Mouse (Mus musculus) liver (tissue): ENCODE data around the gene Adh6b.

Experiments
- DNase-seq: peaks from one replicate; pipeline ENCODE4 v3.0.0-alpha.2; 2020; ENCODE audit warnings: mixed read lengths

The Adh6b gene

DNA sequence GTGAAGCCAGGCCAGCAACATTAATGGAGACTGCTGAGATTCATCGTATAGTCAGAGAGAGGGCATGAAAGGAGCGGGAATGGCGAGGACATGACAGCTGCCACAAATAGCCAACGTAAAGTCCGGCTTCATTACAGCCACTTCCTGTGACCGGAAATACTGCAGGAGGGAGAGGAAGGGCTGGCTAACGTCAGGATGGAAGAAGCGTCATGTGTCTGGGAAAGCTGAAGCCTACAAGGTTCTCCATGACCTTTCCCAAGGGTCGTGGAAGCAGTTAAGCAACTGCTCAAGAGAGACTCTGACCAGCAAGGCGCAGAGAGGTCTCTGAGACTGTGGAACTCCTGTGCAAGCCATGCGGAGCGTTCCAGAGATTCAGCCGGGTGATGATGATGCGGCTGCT is at the start of gene Adh6b:
Gene Adh6b, plus strand, starts transcription at position 305 of the 400 bp plus-strand sequence.
- no peak for DNase-seq

GRCm38 (mm10) chr3:138293298-138293895 is 48.2 kb upstream of the Adh6b start:
- DNase-seq = no peak

- no peak for DNase-seq
Observed at GRCm38 (mm10) chr3:138300130-138300529, 41.4 kb upstream of the Adh6b start.

- DNase-seq = no peak
Observed at GRCm38 (mm10) chr3:138302676-138303075, 38.9 kb upstream of the Adh6b start.

DNA sequence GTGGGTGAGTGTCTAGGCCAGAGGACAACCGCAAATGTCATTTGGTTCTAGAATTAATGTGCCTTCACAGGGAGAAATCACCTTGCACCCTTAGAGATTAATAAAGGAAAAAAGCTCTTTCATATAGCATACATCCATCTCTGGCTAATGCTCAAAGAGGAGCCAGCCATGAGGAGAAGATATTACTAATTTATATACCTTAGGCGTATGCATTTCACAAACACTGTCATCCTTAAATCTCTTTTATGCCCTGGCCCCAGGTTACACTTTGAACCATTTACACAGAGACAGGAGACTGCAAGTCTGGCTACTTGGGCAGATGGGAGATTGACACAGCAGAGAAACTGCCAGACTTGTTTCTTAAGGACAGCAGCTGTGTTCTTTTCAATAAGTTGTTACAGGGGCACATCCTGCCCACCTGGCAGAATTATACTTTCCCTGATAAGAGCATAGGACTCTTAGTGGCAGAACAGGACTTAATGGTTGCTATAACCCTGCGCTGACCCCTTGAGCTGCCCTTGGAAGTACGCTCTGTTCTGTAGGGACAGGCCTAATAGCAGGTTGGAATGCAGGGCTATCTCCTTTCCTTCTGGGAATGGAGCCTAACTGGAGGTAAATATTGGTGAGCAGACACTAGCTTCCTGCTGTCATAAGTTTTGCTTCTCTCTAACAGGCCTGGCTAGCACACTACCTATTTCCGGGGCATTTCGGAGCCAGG is 37.6 kb upstream of the Adh6b start:
- no peak for DNase-seq

GRCm38 (mm10) chr3:138304489-138304871 is 37.1 kb upstream of the Adh6b start:
- DNase-seq = no peak

- no peak for DNase-seq
Observed at GRCm38 (mm10) chr3:138305486-138306289, 35.9 kb upstream of the Adh6b start.

DNA sequence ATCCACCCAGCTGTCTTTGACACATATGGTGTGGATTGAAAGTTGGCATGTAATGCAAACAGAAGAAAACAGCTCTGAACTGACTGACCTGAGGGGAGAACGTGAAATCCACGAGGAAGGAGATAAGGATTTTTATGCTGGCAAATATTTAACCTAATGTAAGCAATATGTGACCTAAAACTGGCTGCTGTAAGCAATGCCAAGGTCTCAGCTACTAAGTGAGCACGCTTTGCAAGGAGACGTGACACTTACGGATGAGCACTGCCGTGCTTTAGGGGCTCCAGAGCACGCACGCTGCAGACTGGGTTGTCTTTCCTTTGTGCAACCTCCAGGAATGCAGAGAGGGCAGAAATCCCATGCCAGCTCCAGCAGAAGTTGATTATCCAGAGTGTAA is 35.3 kb upstream of the Adh6b start:
- no peak for DNase-seq

GRCm38 (mm10) chr3:138309910-138310309 is 31.7 kb upstream of the Adh6b start:
- DNase-seq = no peak

- no peak for DNase-seq
Observed at GRCm38 (mm10) chr3:138311015-138311414, 30.6 kb upstream of the Adh6b start.

DNA sequence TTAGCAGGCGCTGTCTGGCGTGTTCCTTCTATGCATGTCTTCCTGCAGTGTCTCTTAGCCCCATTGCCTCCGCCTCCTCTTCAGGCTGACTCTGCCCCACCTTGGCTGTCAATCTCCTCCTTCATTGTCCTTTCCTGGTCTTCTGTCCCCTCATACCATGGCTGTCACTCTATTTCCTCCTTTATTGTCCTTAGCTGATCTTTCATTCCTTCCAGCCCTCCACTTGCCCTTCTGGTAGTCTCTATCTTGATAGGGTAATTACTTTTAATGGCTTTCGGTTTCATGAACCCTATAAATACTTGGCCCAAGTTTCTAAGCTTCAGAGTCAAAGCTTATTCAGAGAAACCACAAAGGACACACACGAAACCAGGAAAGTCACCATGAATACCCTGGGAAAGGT is 28.6 kb upstream of the Adh6b start, which contains the start of gene Adh6a:
Gene Adh6a, plus strand, starts transcription at position 322 of the 400 bp plus-strand sequence.
- DNase-seq = no peak

- no peak for DNase-seq
Observed at GRCm38 (mm10) chr3:138316908-138317472, 24.6 kb upstream of the Adh6b start.

DNA sequence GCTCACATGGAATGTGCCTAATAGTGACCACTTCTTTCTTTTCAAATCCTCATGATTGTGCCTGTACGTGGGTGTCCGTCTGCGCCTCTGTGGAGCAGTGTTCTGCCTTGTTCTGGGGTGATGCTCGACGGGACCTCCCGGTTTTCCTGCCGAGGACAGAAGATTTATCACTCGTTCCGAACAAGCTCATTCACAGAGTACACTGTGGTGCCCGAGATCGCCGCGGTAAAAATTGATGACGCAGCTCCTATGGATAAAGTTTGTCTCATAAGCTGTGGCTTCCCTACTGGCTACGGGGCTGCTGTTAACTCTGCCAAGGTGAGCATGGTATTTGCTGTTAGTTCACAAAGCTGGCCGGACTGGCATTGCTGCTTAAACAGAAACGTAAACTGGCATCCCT is 16.6 kb upstream of the Adh6b start:
- DNase-seq = no peak

DNA sequence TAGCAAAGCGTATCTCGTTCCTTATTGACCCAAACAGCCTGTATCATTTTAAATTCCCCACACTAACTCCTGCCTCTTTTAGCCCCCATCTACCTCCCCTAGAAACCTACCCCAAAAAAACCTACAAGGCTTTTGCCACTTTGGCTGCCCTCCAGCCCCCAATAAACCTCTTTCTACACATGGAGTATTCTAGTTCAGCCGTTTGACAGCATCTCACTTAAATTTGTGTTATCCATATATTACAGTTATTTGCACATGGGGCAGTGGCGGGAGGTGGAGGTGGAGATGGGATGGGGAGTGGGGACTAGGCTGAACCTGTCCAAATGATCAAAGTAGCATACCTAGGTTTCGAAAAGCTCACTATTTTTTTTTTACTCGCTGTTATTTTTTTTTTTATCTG is 16.1 kb upstream of the Adh6b start:
- DNase-seq = no peak

- DNase-seq = no peak
Observed at GRCm38 (mm10) chr3:138333910-138334309, 7.7 kb upstream of the Adh6b start.

DNA sequence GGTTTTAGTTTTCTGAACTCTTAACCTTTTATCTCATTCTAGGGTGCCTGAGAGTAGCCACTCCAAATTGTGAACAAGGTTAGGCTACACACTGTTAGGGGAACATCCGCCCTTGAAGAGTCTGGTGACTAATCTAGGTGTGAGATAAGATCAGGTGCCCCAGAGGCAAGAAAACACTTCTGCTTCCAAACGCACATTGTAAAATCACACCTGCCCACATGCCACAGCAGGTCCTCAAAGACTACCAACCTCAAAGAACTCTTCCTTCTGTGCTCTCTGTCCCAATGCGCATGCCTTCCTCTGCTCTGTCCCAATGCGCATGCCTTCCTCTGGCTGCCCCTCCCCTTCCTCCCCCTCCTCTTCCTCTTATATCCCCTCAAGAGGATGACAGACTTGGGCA is 7.3 kb upstream of the Adh6b start:
- DNase-seq = no peak

- DNase-seq = no peak
Observed at GRCm38 (mm10) chr3:138335566-138335965, 6.0 kb upstream of the Adh6b start.

- DNase-seq = no peak
Observed at GRCm38 (mm10) chr3:138336104-138336754, 5.3 kb upstream of the Adh6b start.

DNA sequence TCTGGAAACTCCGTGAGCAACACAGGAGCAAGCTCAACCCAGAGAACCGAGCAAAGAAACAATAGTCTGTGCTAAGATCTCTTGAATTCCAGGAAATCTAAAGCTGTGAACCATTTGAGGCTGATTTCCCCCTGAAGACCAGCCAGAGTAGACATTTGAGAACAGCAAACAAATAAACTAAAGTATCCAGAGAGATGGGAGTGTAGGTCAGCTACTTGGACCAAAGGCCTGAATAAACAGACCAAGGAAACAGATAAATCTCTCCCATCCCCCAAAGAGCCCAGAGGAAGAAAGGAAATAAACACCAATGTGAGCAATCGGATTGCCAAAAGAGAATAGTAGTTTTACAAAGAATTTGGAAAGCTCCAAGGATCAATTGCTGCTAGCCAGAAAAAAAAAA is 5.5 kb downstream of the Adh6b start:
- no peak for DNase-seq

DNA sequence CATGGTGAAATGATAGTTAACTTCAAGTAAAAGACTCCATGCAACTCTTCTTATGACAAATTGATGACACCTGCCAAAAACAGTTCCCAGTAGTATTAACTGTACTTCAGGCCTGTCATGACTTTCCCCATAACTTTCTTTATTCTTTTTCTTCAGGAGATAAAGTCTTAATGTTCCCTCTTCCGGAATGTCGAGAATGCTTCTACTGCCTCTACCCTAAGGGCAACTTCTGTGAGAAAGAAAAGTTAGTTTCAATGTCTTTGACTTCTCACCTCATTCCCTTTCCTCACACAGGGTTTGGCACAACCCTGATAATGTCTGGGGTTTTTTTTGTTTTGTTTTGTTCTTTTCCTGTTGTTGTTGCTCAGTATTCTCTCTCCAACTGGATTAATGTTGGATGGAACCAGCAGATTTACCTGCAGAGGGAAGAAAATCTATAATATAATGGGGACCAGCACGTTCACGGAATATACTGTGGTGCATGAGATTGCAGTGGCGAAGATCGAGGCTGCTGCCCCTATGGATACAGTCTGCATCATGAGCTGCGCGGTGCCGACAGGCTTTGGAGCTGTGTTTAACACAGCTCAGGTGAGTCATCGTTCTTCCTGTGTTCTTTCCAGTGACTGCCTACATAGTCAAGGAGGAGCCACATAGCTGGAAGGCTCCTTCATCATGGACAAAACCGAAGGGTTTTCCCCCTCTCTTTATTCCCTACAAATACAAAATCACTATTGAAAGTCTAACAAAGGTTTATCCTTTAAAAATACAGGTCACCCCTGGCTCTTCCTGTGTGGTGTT is 10.6 kb downstream of the Adh6b start:
- no peak for DNase-seq

DNA sequence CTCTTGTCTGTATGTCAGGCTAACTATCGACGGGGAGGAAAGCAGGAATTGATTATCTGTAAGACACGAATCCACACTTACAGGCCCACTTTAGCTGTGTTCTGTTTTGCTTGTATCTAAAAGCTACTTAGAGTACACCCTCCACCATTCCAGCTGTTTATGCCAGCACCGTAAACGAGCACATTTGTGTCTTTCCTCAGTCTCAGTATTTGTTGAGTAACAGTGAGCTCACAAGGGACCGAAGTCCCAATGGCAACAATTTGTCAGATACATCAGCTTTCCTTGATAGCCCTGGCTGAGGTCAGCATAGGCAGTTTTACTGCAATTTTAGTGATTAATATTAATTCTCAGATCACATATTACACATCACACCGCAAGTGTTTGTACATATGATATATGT is 17.3 kb downstream of the Adh6b start:
- no peak for DNase-seq

- DNase-seq = no peak
Observed at GRCm38 (mm10) chr3:138360721-138361120, 19.1 kb downstream of the Adh6b start.
